Mouse (Mus musculus): Measurements from ENCODE around the gene Ipcef1.
A peak's percentile ranks its signal among the peaks of the same experiment; 100 is the strongest.

The Ipcef1 gene

GRCm38 (mm10) chr10:7052315-7053017 is at the start of gene Ipcef1:
Gene Ipcef1 (minus strand): TSS chr10:7052478.
- DNase-seq: no peak

- no peak for DNase-seq
Observed at GRCm38 (mm10) chr10:7077971-7078370, 25.7 kb upstream of the Ipcef1 start.

- DNase-seq: peak; percentile 82
Observed at GRCm38 (mm10) chr10:7077389-7077808, 25.1 kb upstream of the Ipcef1 start.

GRCm38 (mm10) chr10:7076662-7077211 is 24.5 kb upstream of the Ipcef1 start:
- DNase-seq: peak; percentile 70

GRCm38 (mm10) chr10:7076201-7076600 is 23.9 kb upstream of the Ipcef1 start:
- peak; percentile 86 for DNase-seq

- DNase-seq: no peak
Observed at GRCm38 (mm10) chr10:7075661-7076060, 23.4 kb upstream of the Ipcef1 start.

GRCm38 (mm10) chr10:7074231-7074630 is 22.0 kb upstream of the Ipcef1 start:
- no peak for DNase-seq

GRCm38 (mm10) chr10:7070924-7071323 is 18.6 kb upstream of the Ipcef1 start:
- no peak for DNase-seq

GRCm38 (mm10) chr10:7070100-7070835 is 18.0 kb upstream of the Ipcef1 start:
- no peak for DNase-seq

- no peak for DNase-seq
Observed at GRCm38 (mm10) chr10:7069090-7069489, 16.8 kb upstream of the Ipcef1 start.

GRCm38 (mm10) chr10:7068608-7069007 is 16.3 kb upstream of the Ipcef1 start:
- DNase-seq: no peak

GRCm38 (mm10) chr10:7063752-7064457 is 11.6 kb upstream of the Ipcef1 start:
- DNase-seq: no peak

- no peak for DNase-seq
Observed at GRCm38 (mm10) chr10:7062993-7063392, 10.7 kb upstream of the Ipcef1 start.

- no peak for DNase-seq
Observed at GRCm38 (mm10) chr10:7060326-7060725, 8.0 kb upstream of the Ipcef1 start.

GRCm38 (mm10) chr10:7057546-7057945 is 5.3 kb upstream of the Ipcef1 start:
- no peak for DNase-seq

- no peak for DNase-seq
Observed at GRCm38 (mm10) chr10:7054560-7055205, 2.4 kb upstream of the Ipcef1 start.

- no peak for DNase-seq
Observed at GRCm38 (mm10) chr10:7049901-7050300, 2.4 kb downstream of the Ipcef1 start.

- no peak for DNase-seq
Observed at GRCm38 (mm10) chr10:7047919-7048291, 4.4 kb downstream of the Ipcef1 start.

GRCm38 (mm10) chr10:7047288-7047918 is 4.9 kb downstream of the Ipcef1 start:
- no peak for DNase-seq

GRCm38 (mm10) chr10:7043896-7044295 is 8.4 kb downstream of the Ipcef1 start:
- DNase-seq: no peak

- DNase-seq: no peak
Observed at GRCm38 (mm10) chr10:7041032-7041431, 11.2 kb downstream of the Ipcef1 start.

- no peak for DNase-seq
Observed at GRCm38 (mm10) chr10:7037194-7037593, 15.1 kb downstream of the Ipcef1 start.

Data from cerebellum, adult 11 months (tissue).